9 mouse cellular contexts compared by ENCODE assay signal in genomic region chr19:7239574-7239973, GRCm38 (mm10). TPM values are rescaled to one million over a fixed set of nuclear protein-coding genes. Genes with fewer than 3 reads are reported as not detected.
DNase-seq lines count a peak whose midpoint lies in the region; ATAC-seq and TF ChIP-seq lines count a peak whose summit lies in the region.
"Had no signal": no experiment of that assay in that cellular context is flagged by ENCODE, and none has a peak within 500 bp of the region (broad histone marks: within the 10 kb centered on the region; RNA-seq: fewer than 3 reads in every experiment).

No protein-coding gene starts in this region.

- TF ChIP-seq EP300 in heart, adult 2 months (IDR thresholded peaks at IDR 0.05; ENCODE audit: insufficient read depth, low read depth, low read length): no peak

- no peak for ATAC-seq in forebrain, embryonic 13.5 days
- no peak for ATAC-seq in liver, embryonic 13.5 days (ENCODE audit: low read depth)
- no peak for ATAC-seq in erythroid progenitor cell, adult 5-6 weeks (replicated peaks; ENCODE audit: low FRiP score, poor library complexity, severe bottlenecking)

- H3K4me3 ChIP-seq in heart, adult 2 months: peak overlapping the region; percentile 60
- peak overlapping the region; percentile 80 for H3K4me3 ChIP-seq in C2C12 (ENCODE audit: insufficient read depth, poor library complexity, severe bottlenecking)
- H3K4me3 ChIP-seq in forebrain, embryonic 13.5 days: peak overlapping the region; percentile 69
- peak overlapping the region; percentile 84 for H3K4me3 ChIP-seq in liver, embryonic 13.5 days (replicated peaks)

- H3K4me1 ChIP-seq in heart, adult 2 months (ENCODE audit: control insufficient read depth, insufficient read depth, low read length): peaks cover 8% of the 10 kb centered on the region
- peaks cover 45% of the 10 kb centered on the region for H3K4me1 ChIP-seq in forebrain, embryonic 13.5 days
- peaks cover 49% of the 10 kb centered on the region for H3K4me1 ChIP-seq in liver, embryonic 13.5 days (replicated peaks)

- no peaks in the 10 kb centered on the region for H3K36me3 ChIP-seq in heart, adult 2 months (ENCODE audit: control insufficient read depth, insufficient read depth, low read length)
- H3K36me3 ChIP-seq in C2C12 (ENCODE audit: control insufficient read depth, insufficient read depth): peaks cover 23% of the 10 kb centered on the region
- peaks cover 18% of the 10 kb centered on the region; the same call in 1 of the 2 replicates for H3K36me3 ChIP-seq in forebrain, embryonic 13.5 days (ENCODE audit: poor library complexity, severe bottlenecking)
- H3K36me3 ChIP-seq in liver, embryonic 13.5 days: peaks cover 31% of the 10 kb centered on the region

- H3K9ac ChIP-seq in heart, adult 2 months (ENCODE audit: low read depth, low read length): no peak overlapping the region
- peak overlapping the region; percentile 87 for H3K9ac ChIP-seq in forebrain, embryonic 13.5 days
- peak overlapping the region; percentile 91 for H3K9ac ChIP-seq in liver, embryonic 13.5 days

- no peaks in the 10 kb centered on the region for H3K27me3 ChIP-seq in heart, adult 2 months (ENCODE audit: control insufficient read depth, insufficient read depth, low read length)
- no peaks in the 10 kb centered on the region for H3K27me3 ChIP-seq in C2C12 (ENCODE audit: control insufficient read depth, insufficient read depth, insufficient read length)
- H3K27me3 ChIP-seq in forebrain, embryonic 13.5 days: peaks cover 8% of the 10 kb centered on the region; the same call in 1 of the 2 replicates
- peaks cover 5% of the 10 kb centered on the region for H3K27me3 ChIP-seq in liver, embryonic 13.5 days

- peaks cover 39% of the 10 kb centered on the region for H3K79me3 ChIP-seq in C2C12 (ENCODE audit: low read depth)

- peaks cover 2% of the 10 kb centered on the region for H3K79me2 ChIP-seq in heart, adult 2 months (replicated peaks; ENCODE audit: control insufficient read depth, insufficient read depth, low read length)
- H3K79me2 ChIP-seq in C2C12 (ENCODE audit: control insufficient read depth, insufficient read depth): peaks cover 64% of the 10 kb centered on the region

- H3K9me3 ChIP-seq in forebrain, embryonic 13.5 days (replicated peaks): no peaks in the 10 kb centered on the region
- H3K9me3 ChIP-seq in liver, embryonic 13.5 days (replicated peaks): no peaks in the 10 kb centered on the region

- H3K27ac ChIP-seq in heart, adult 2 months: peak overlapping the region; percentile 85
- no peak overlapping the region for H3K27ac ChIP-seq in forebrain, embryonic 13.5 days
- H3K27ac ChIP-seq in liver, embryonic 13.5 days: 0 out of 2 replicates have a peak overlapping the region, but pooled peaks have one; percentile 92

- intact Hi-C loops in heart, adult 2 months (cut with DNase I): no loop called here
- intact Hi-C loops in heart, postnatal 36 days (cut with DNase I): loop anchor here (10.0 kb wide), 1 partner anchor 375 kb away; the partner anchor contains the start of gene Hrasls5

- DNase-seq in heart, adult 2 months: no peak
- DNase-seq in heart, postnatal 36 days: no peak
- DNase-seq in liver, embryonic 13.5 days: no peak
- DNase-seq in thymus, postnatal 4 days: no peak
- no peak for DNase-seq in cerebellum, adult 9-11 months
- DNase-seq: adrenal gland, postnatal 14 days had no signal

- TF ChIP-seq CTCF in heart, adult 2 months (IDR thresholded peaks at IDR 0.05): no peak
- no peak for TF ChIP-seq CTCF in C2C12 (IDR thresholded peaks at IDR 0.05; ENCODE audit: control insufficient read depth, insufficient read depth, insufficient read length)

- H3ac ChIP-seq in C2C12 (ENCODE audit: control insufficient read depth, insufficient read length, low read depth): no peak overlapping the region

- no peak for TF ChIP-seq POLR2A in heart, adult 2 months (IDR thresholded peaks at IDR 0.05; ENCODE audit: insufficient read depth, low read depth, low read length)

- peak overlapping the region; percentile 78 for H3K4me2 ChIP-seq in forebrain, embryonic 13.5 days
- H3K4me2 ChIP-seq in liver, embryonic 13.5 days: peak overlapping the region; percentile 92

- 62% methylated on average over 3 of the region's 3 CpGs for WGBS in heart, adult 2 months
- 88% methylated on average over 3 of the region's 3 CpGs for WGBS in forebrain, embryonic 13.5 days
- WGBS in liver, embryonic 13.5 days (ENCODE audit: insufficient replicate concordance): 84% methylated on average over 3 of the region's 3 CpGs

TF ChIP-seq in C2C12, 6 proteins besides CTCF, POLR2A, EP300 and RAD21:
- TF ChIP-seq MYOD1 (IDR thresholded peaks at IDR 0.05; ENCODE audit: control insufficient read depth, insufficient read length, low read depth): no peak
- no peak for TF ChIP-seq MAX (IDR thresholded peaks at IDR 0.05)

RNA-seq across cellular contexts. Expression of gene Naa40, which starts 1.4 kb away (rescaled TPM):
- total RNA-seq in heart, adult 2 months (2021): 10 to 100 TPM; 14.9 to 16.4 TPM
- 23.8 and 31.8 TPM in 2 replicates for polyA plus RNA-seq in heart, adult 2 months (2012; rRNA removed)
- total RNA-seq in heart, postnatal 36 days (2021): 10 to 100 TPM; 15.3 to 15.6 TPM
- polyA plus RNA-seq in C2C12 (2012; fragmentation: generic; extraction: Trizol): 16.8 TPM
- polyA plus RNA-seq in forebrain, embryonic 13.5 days (2015; fragmentation: Nextera tagmentation; extraction: Ambion mirVana): 71.1 and 80.5 TPM in 2 replicates
- 28.8 and 36.9 TPM in 2 replicates for polyA plus RNA-seq in liver, embryonic 13.5 days (2015; fragmentation: Nextera tagmentation; extraction: Ambion mirVana)
- total RNA-seq in erythroid progenitor cell, adult 5-6 weeks (2015; ENCODE audit: low replicate concordance): 35.6 and 47.2 TPM in 2 replicates
- 44.8 and 57.3 TPM in 2 replicates for total RNA-seq in erythroid progenitor cell, adult 5-6 weeks (2017; ENCODE audit: low replicate concordance)

RNA-seq across cellular contexts. Expression of gene Cox8a, which starts 22.2 kb away (rescaled TPM):
- total RNA-seq in heart, adult 2 months (2021): 100 to 1,000 TPM; 384 to 424 TPM
- 589 and 775 TPM in 2 replicates for polyA plus RNA-seq in heart, adult 2 months (2012; rRNA removed)
- total RNA-seq in heart, postnatal 36 days (2021): 100 to 1,000 TPM; 395 to 437 TPM
- 960 TPM for polyA plus RNA-seq in C2C12 (2012; fragmentation: generic; extraction: Trizol)
- 673 and 749 TPM in 2 replicates for polyA plus RNA-seq in forebrain, embryonic 13.5 days (2015; fragmentation: Nextera tagmentation; extraction: Ambion mirVana)
- 734 and 757 TPM in 2 replicates for polyA plus RNA-seq in liver, embryonic 13.5 days (2015; fragmentation: Nextera tagmentation; extraction: Ambion mirVana)
- 226 and 267 TPM in 2 replicates for total RNA-seq in erythroid progenitor cell, adult 5-6 weeks (2015; ENCODE audit: low replicate concordance)
- 106 and 241 TPM in 2 replicates for total RNA-seq in erythroid progenitor cell, adult 5-6 weeks (2017; ENCODE audit: low replicate concordance)

RNA-seq across cellular contexts. Expression of gene Rcor2, which starts 27.6 kb away (rescaled TPM):
- 1 to 10 TPM; 5.7 to 7.6 TPM for total RNA-seq in heart, adult 2 months (2021)
- polyA plus RNA-seq in heart, adult 2 months (2012; rRNA removed): 11.6 and 12.7 TPM in 2 replicates
- 1 to 10 TPM; 5.4 to 7.8 TPM for total RNA-seq in heart, postnatal 36 days (2021)
- 21.0 TPM for polyA plus RNA-seq in C2C12 (2012; fragmentation: generic; extraction: Trizol)
- 58.1 and 60.6 TPM in 2 replicates for polyA plus RNA-seq in forebrain, embryonic 13.5 days (2015; fragmentation: Nextera tagmentation; extraction: Ambion mirVana)
- 1.4 and 1.8 TPM in 2 replicates for polyA plus RNA-seq in liver, embryonic 13.5 days (2015; fragmentation: Nextera tagmentation; extraction: Ambion mirVana)
- 2.2 TPM in 1 of 2 replicates, not detected in the other for total RNA-seq in erythroid progenitor cell, adult 5-6 weeks (2015; ENCODE audit: low replicate concordance)
- total RNA-seq in erythroid progenitor cell, adult 5-6 weeks (2017; ENCODE audit: low replicate concordance): 0.53 TPM in 1 of 2 replicates, not detected in the other

RNA-seq across cellular contexts. Expression of gene Otub1, which starts 33.5 kb away (rescaled TPM):
- 10 to 100 TPM; 62.1 to 70.9 TPM for total RNA-seq in heart, adult 2 months (2021)
- polyA plus RNA-seq in heart, adult 2 months (2012; rRNA removed): 73.3 and 84.2 TPM in 2 replicates
- total RNA-seq in heart, postnatal 36 days (2021): 10 to 100 TPM; 72.2 to 72.6 TPM
- 121 TPM for polyA plus RNA-seq in C2C12 (2012; fragmentation: generic; extraction: Trizol)
- polyA plus RNA-seq in forebrain, embryonic 13.5 days (2015; fragmentation: Nextera tagmentation; extraction: Ambion mirVana): 242 and 249 TPM in 2 replicates
- polyA plus RNA-seq in liver, embryonic 13.5 days (2015; fragmentation: Nextera tagmentation; extraction: Ambion mirVana): 68.9 and 69.3 TPM in 2 replicates
- 17.3 and 25.6 TPM in 2 replicates for total RNA-seq in erythroid progenitor cell, adult 5-6 weeks (2015; ENCODE audit: low replicate concordance)
- total RNA-seq in erythroid progenitor cell, adult 5-6 weeks (2017; ENCODE audit: low replicate concordance): 8.2 and 10.0 TPM in 2 replicates
